Comparison of ENCODE assay signal across 9 mouse cellular contexts in the genomic region with DNA sequence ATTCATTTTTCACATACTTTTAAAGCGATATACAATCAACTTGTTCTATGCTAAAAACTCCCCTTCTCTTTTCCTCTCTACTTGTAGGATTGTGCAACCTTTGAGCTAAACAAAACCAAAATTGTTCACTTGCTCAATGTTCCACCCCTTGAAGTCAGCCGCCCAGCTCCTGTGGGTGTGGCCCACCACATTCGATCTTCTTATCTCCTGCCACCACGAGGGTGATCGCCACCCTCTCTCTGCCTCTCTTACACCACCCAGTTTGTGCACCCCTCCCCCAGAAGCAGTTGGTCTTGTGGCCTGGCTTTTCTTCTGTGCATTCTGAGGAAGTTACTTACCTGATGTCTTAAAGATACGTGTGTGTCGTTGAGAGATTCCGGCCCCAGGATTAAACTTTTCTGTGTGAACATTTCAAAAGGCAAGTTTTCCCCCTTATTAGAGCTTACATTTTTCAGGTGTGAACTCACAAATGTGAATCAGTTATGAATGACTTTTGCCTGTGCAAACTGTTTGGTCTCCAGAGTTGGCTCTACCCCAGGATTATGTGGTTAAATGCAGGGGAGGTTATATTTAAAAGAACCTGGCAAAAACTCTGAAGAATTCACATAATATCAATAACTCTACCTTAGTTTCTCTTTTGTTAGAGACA. TPM values are rescaled to one million over a fixed set of nuclear protein-coding genes. Genes with fewer than 3 reads are reported as not detected.
DNase-seq lines count a peak whose midpoint lies in the region; ATAC-seq and TF ChIP-seq lines count a peak whose summit lies in the region.
"Had no signal": no experiment of that assay in that cellular context is flagged by ENCODE, and none has a peak within 500 bp of the region (broad histone marks: within the 10 kb centered on the region; RNA-seq: fewer than 3 reads in every experiment).

No protein-coding gene starts in this region.

- no peaks in the 10 kb centered on the region for H3K27me3 ChIP-seq in lung, postnatal 0 days (replicated peaks; ENCODE audit: insufficient read depth, low read length)
- no peaks in the 10 kb centered on the region for H3K27me3 ChIP-seq in thymus, adult 2 months (ENCODE audit: control insufficient read depth, insufficient read depth, low read length)

- no peak overlapping the region; the same call in 1 of the 2 replicates for H3K4me3 ChIP-seq in lung, postnatal 0 days (ENCODE audit: low read depth, low read length)
- H3K4me3 ChIP-seq in thymus, adult 2 months (ENCODE audit: control insufficient read depth, insufficient read depth, low read length), result no peak overlapping the region

- no peak overlapping the region for H3K9ac ChIP-seq in lung, postnatal 0 days (replicated peaks; ENCODE audit: low read depth)

- intact Hi-C loops in heart, postnatal 25 days (cut with DNase I), result no loop called here

- H3K4me1 ChIP-seq in lung, postnatal 0 days (ENCODE audit: insufficient read depth, low read depth, low read length), result peaks cover 48% of the 10 kb centered on the region; the same call in 1 of the 2 replicates
- H3K4me1 ChIP-seq in thymus, adult 2 months (replicated peaks; ENCODE audit: control insufficient read depth, insufficient read depth, low read length), result peaks cover 33% of the 10 kb centered on the region

- TF ChIP-seq POLR2A in thymus, adult 2 months (IDR thresholded peaks at IDR 0.05; ENCODE audit: control insufficient read depth, extremely low read depth, insufficient read depth, low read length, poor library complexity), result no peak

- peak; percentile 66 for TF ChIP-seq EP300 in lung, postnatal 0 days (IDR thresholded peaks at IDR 0.05)

- ATAC-seq in lung, postnatal 0 days, result peak; percentile 28; the same call in 1 of the 2 replicates

- no peaks in the 10 kb centered on the region for H3K36me3 ChIP-seq in lung, postnatal 0 days (ENCODE audit: insufficient read depth, low read length)
- no peaks in the 10 kb centered on the region for H3K36me3 ChIP-seq in thymus, adult 2 months (ENCODE audit: control insufficient read depth, insufficient read depth, low read length)

- no peak for TF ChIP-seq CTCF in lung, postnatal 0 days (IDR thresholded peaks at IDR 0.05)
- TF ChIP-seq CTCF in thymus, adult 2 months (IDR thresholded peaks at IDR 0.05; ENCODE audit: borderline replicate concordance, control insufficient read depth, extremely low read depth, insufficient read depth, low read length, poor library complexity), result no peak

- no peaks in the 10 kb centered on the region for H3K9me3 ChIP-seq in lung, postnatal 0 days (ENCODE audit: low read length)

- H3K27ac ChIP-seq in lung, postnatal 0 days (ENCODE audit: low read length), result peak overlapping the region; percentile 66; the same call in 1 of the 2 replicates
- H3K27ac ChIP-seq in thymus, adult 2 months (ENCODE audit: control insufficient read depth, insufficient read depth, low read length), result peak overlapping the region; percentile 3
- H3K27ac ChIP-seq: macrophage had no signal

- WGBS in lung, postnatal 0 days, result 20% methylated on average over 8 of the region's 8 CpGs
- 3% methylated on average over 8 of the region's 8 CpGs for WGBS in thymus, adult 2 months

- H3K4me2 ChIP-seq in lung, postnatal 0 days (replicated peaks; ENCODE audit: low read depth, low read length), result peak overlapping the region; percentile 25

- DNase-seq in heart, adult 11 months, result peak; percentile 96
- DNase-seq in heart, postnatal 25 days (ENCODE audit: low spot score), result no peak
- DNase-seq in fibroblast of lung, adult 2 months (ENCODE audit: low read depth), result peak; percentile 35
- peak; percentile 88 for DNase-seq in lung, postnatal 0 days (ENCODE audit: low spot score)
- DNase-seq in thymus, adult 2 months, result peak; percentile 68
- no peak for DNase-seq in cerebellum, adult 8-10 months
- DNase-seq in right cerebral cortex, postnatal 36 days (ENCODE audit: low spot score in 2 of 2), result no peak
- DNase-seq in right cerebral cortex, postnatal 10 days (ENCODE audit: low spot score in 2 of 2), result no peak

RNA-seq across cellular contexts. Expression of a gene that starts 45.4 kb away (rescaled TPM):
- total RNA-seq in heart, postnatal 25 days (2021), result 10 to 100 TPM; 50.2 to 53.3 TPM
- 92.9 and 100 TPM in 2 replicates for polyA plus RNA-seq in lung, postnatal 0 days (2015; fragmentation: Nextera tagmentation; extraction: Ambion mirVana)
- polyA plus RNA-seq in thymus, adult 2 months (2012; rRNA removed), result 23.1 and 24.0 TPM in 2 replicates

Comparison
In these comparisons a context has a peak if more than half of its experiments do, and no peak if none do; other contexts are left out.
1. DNase-seq: peak in heart, adult 11 months (single experiment), fibroblast of lung, adult 2 months (single experiment), lung, postnatal 0 days (single experiment) and thymus, adult 2 months (single experiment); none in heart, postnatal 25 days (single experiment), cerebellum, adult 8-10 months (single experiment), right cerebral cortex, postnatal 36 days (0 of 2) and right cerebral cortex, postnatal 10 days (0 of 2).